Mouse (Mus musculus) neural tube, embryonic 12.5 days (tissue): ENCODE results near the gene Kat2a. TPM values are rescaled to one million over a fixed set of nuclear protein-coding genes. Genes with fewer than 3 reads are reported as not detected.

Experiments
- ATAC-seq: fragments of 200-750 bp; cut with Nextera tagmentation; 2 replicates; pipeline ENCODE4 v1.8.0; 2017; ENCODE audit warnings: low read depth, mild to moderate bottlenecking, moderate TSS enrichment, moderate library complexity; ENCODE audit not compliant: low FRiP score
- H3K27ac ChIP-seq: fragments of 300-500 bp; sonication (generic); 2 replicates; pipeline ENCODE4 v1.5.1; 2016
- H3K27me3 ChIP-seq: fragments of 300-500 bp; sonication (generic); replicated peaks from 2 replicates; pipeline ENCODE4 v1.6.1; 2016; ENCODE audit warnings: mild to moderate bottlenecking
- H3K36me3 ChIP-seq: fragments of 300-500 bp; sonication (generic); 2 replicates; pipeline ENCODE4 v1.6.1; 2016; ENCODE audit warnings: mild to moderate bottlenecking
- H3K4me1 ChIP-seq: fragments of 300-500 bp; sonication (generic); 2 replicates; pipeline ENCODE4 v1.6.1; 2016
- H3K4me2 ChIP-seq: fragments of 300-500 bp; sonication (generic); replicated peaks from 2 replicates; pipeline ENCODE4 v1.6.1; 2016; ENCODE audit warnings: mild to moderate bottlenecking
- H3K4me3 ChIP-seq: fragments of 300-500 bp; sonication (generic); 2 replicates; pipeline ENCODE4 v1.5.1; 2016
- H3K9ac ChIP-seq: fragments of 300-500 bp; sonication (generic); 2 replicates; pipeline ENCODE4 v1.6.1; 2016; ENCODE audit warnings: mild to moderate bottlenecking
- H3K9me3 ChIP-seq: fragments of 300-500 bp; sonication (generic); 2 replicates; pipeline ENCODE4 v1.6.1; 2016; ENCODE audit warnings: mild to moderate bottlenecking
- WGBS: fragments of 180-500 bp; shearing (Covaris S2); methylation state at CpG from one replicate; pipeline ENCODE4 v1.1.7; 2016; 5-methylcytosine and 5-hydroxymethylcytosine counted together
- polyA plus RNA-seq: library from polyadenylated mRNA; unstranded; fragments of >200 nt; fragmentation: Nextera tagmentation; extraction: Ambion mirVana; gene quantifications from 2 replicates; pipeline ENCODE4 v1.2.1, GENCODE M21; 2016

Kat2a gene
- polyA plus RNA-seq = 61.3 and 64.7 TPM in 2 replicates

GRCm38 (mm10) chr11:100711783-100712615 is at the start of gene Kat2a:
Kat2a (minus strand) TSS chr11:100712465.
- ATAC-seq = peak; percentile 89
- peak within 1 kb of the TSS; percentile 53; the same call in 1 of the 2 replicates for H3K27ac ChIP-seq
- peak within 1 kb of the TSS; percentile 79 for H3K4me2 ChIP-seq
- no peaks in the 10 kb centered on the region for H3K27me3 ChIP-seq
- peaks cover 19% of the 10 kb centered on the region for H3K4me1 ChIP-seq
- peak within 1 kb of the TSS; percentile 90 for H3K9ac ChIP-seq
- H3K4me3 ChIP-seq = peak within 1 kb of the TSS; percentile 98
- 3% methylated on average over 48 of the region's 48 CpGs for whole genome bisulfite sequencing
- peaks cover 47% of the 10 kb centered on the region for H3K36me3 ChIP-seq
- H3K9me3 ChIP-seq = no peaks in the 10 kb centered on the region

GRCm38 (mm10) chr11:100761547-100762045 is 49.3 kb upstream of the Kat2a start:
- WGBS = under 1% methylated on average over 27 of the region's 27 CpGs
- H3K36me3 ChIP-seq = no peaks in the 10 kb centered on the region; the same call in 1 of the 2 replicates
- H3K4me2 ChIP-seq = peak overlapping the region; percentile 73
- peak overlapping the region; percentile 53; the same call in 1 of the 2 replicates for H3K9ac ChIP-seq
- peaks cover 14% of the 10 kb centered on the region for H3K4me1 ChIP-seq
- H3K4me3 ChIP-seq = peak overlapping the region; percentile 38
- peaks cover 35% of the 10 kb centered on the region for H3K27me3 ChIP-seq
- peak; percentile 70 for ATAC-seq
- no peaks in the 10 kb centered on the region for H3K9me3 ChIP-seq
- H3K27ac ChIP-seq = no peak overlapping the region

DNA sequence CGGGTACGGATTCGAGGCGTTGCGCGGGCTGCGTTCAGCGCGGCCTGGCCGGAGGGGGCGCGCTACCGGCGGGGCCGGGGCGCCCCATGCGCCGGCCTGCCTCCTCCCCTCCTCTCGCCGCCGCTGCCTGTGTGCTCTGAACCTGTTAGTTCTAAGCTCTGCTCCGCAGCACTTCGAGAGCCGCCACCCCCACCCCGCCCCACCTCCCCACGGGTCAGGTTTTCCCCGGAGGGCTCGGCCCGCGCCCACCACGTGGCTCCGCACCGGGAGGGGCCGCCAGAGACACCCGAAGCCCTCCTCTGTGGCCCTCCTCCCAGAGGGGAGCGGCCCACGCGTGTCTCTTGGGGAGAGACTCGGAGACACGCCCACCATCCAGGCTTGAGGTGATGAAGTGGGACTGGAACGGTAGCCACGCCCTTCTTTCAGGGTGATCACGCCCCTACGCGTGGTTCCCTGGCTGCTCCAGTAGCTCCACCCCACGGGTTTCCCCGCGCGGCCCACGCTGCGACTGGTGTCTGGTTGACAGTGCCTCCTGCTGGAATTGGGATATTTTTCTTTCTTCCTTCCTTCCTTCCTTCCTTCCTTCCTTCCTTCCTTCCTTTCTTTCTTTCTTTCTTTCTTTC is 47.5 kb upstream of the Kat2a start, which contains the start of gene Kcnh4:
Kcnh4 (minus strand) TSS at position 332 of the 623 bp plus-strand sequence.
- H3K9me3 ChIP-seq = no peaks in the 10 kb centered on the region
- H3K4me1 ChIP-seq = peaks cover 14% of the 10 kb centered on the region
- peak within 1 kb of the TSS; percentile 81 for H3K4me2 ChIP-seq
- peak within 1 kb of the TSS; percentile 61 for H3K9ac ChIP-seq
- H3K27ac ChIP-seq = no peak within 1 kb of the TSS
- peak within 1 kb of the TSS; percentile 43 for H3K4me3 ChIP-seq
- WGBS = under 1% methylated on average over 50 of the region's 51 CpGs
- peaks cover 35% of the 10 kb centered on the region for H3K27me3 ChIP-seq
- peak; percentile 36; the same call in 1 of the 2 replicates for ATAC-seq
- H3K36me3 ChIP-seq = peaks cover 4% of the 10 kb centered on the region

DNA sequence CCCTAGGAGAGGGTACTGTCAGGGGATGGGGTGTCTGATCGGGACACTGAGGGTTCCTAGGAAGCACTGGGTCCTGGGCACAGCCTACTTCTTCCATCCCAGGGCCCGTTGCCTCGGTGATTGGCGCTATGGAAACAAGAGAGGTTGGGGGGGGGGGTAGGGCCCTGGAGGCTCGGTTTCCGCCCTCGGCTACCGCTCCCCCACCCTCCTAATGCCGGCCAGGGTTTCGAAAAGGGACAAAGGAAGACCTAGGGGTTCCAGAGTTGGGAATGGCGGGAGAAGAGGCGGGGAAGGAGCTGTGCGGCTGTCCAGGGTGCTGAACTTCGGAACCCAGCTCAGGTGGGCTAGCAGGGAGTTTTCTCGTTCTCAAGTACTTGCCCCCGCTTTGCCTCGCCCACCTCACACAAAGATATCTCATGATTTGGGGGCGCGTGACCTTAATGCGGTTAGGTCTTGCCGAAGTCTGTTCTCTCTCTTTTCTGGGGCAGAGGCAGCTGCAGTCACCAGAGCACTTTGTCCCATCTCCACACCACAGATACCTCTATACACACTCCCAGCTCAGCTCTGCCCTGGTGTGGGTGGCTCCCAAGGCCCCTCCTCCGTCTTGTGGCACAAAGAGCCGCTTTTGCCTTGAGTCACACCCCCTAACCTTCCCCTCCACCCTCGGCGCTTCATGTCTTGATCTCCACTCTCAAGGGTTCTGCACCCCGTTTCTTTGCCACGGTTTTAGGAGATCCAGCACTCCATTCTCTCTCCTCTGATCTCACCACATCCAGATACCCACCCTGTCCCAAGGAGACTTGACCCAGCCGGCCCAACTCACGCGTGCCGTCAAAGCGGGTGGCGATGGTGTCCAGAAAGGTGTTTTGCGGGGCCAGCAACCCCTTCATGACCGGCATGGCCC is 46.7 kb upstream of the Kat2a start:
- ATAC-seq = peak; percentile 44; the same call in 1 of the 2 replicates
- peaks cover 38% of the 10 kb centered on the region for H3K27me3 ChIP-seq

DNA sequence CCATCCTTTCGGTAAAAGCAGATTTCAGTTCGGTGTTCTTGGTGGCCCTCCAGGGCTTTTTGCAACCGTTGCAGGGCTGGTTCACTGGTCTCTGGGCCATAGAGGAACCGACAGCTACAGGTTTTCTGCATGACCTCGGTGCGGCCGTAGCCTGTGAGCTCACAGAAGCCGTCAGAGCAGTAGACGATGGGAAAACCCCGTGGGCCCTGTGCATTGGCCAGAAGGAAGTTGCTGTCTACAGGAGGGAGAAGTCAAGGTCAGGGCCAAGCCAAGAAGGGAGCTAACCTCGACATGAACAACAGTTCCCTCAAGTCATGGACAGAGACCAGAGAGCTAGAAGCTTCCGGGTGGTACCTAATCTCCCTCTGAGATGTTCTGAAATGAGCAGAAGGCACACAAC is 45.3 kb upstream of the Kat2a start:
- no peak overlapping the region for H3K9ac ChIP-seq
- H3K27ac ChIP-seq = no peak overlapping the region
- no peak for ATAC-seq
- H3K9me3 ChIP-seq = no peaks in the 10 kb centered on the region
- peaks cover 14% of the 10 kb centered on the region for H3K4me1 ChIP-seq
- peaks cover 4% of the 10 kb centered on the region for H3K36me3 ChIP-seq
- no peak overlapping the region for H3K4me3 ChIP-seq
- H3K27me3 ChIP-seq = peaks cover 36% of the 10 kb centered on the region
- H3K4me2 ChIP-seq = no peak overlapping the region
- WGBS = 93% methylated on average over 12 of the region's 12 CpGs

More for the DNA sequence above, 46.7 kb upstream of the Kat2a start:
- 1% methylated on average over 35 of the region's 35 CpGs for WGBS
- Histone ChIP-seq H3K4me2 (peak overlapping the region; percentile 81), H3K4me3 (peak overlapping the region; percentile 43), H3K36me3 (peaks cover 4% of the 10 kb centered on the region), H3K9ac (peak overlapping the region; percentile 61), H3K27ac (no peak overlapping the region), H3K9me3 (no peaks in the 10 kb centered on the region), H3K4me1 (peaks cover 14% of the 10 kb centered on the region)

DNA sequence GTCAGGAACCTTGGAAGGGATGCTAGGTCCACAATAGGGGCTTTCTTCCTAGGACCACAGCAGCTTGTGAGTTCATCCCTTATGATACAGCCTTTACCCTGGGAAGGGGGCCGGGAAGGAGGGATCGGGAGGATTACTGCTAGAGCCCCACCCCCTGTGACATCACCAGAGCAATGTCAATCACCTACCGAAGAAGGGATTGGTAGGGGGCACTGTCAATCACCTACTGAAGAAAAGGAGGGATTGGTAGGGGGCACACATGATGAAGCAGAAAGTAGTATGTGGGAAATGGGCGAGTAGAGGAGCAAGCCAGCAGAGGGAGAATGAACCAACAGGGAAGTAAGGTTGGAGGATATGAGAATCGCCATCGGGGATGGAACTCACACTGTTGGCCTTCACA is 44.2 kb upstream of the Kat2a start:
- Histone ChIP-seq H3K9ac (no peak overlapping the region), H3K4me2 (no peak overlapping the region), H3K9me3 (no peaks in the 10 kb centered on the region), H3K27me3 (peaks cover 29% of the 10 kb centered on the region), H3K4me3 (no peak overlapping the region), H3K36me3 (peaks cover 4% of the 10 kb centered on the region), H3K4me1 (peaks cover 13% of the 10 kb centered on the region), H3K27ac (no peak overlapping the region)
- no peak for ATAC-seq
- WGBS = 67% methylated on average over 6 of the region's 6 CpGs

- Histone ChIP-seq H3K9ac (no peak overlapping the region), H3K36me3 (peaks cover 4% of the 10 kb centered on the region), H3K4me3 (no peak overlapping the region), H3K27me3 (peaks cover 19% of the 10 kb centered on the region), H3K4me2 (no peak overlapping the region), H3K9me3 (no peaks in the 10 kb centered on the region), H3K4me1 (peaks cover 11% of the 10 kb centered on the region), H3K27ac (no peak overlapping the region)
- ATAC-seq = no peak
- 91% methylated on average over 3 of the region's 3 CpGs for WGBS
Observed at GRCm38 (mm10) chr11:100754693-100755057, 42.4 kb upstream of the Kat2a start.

DNA sequence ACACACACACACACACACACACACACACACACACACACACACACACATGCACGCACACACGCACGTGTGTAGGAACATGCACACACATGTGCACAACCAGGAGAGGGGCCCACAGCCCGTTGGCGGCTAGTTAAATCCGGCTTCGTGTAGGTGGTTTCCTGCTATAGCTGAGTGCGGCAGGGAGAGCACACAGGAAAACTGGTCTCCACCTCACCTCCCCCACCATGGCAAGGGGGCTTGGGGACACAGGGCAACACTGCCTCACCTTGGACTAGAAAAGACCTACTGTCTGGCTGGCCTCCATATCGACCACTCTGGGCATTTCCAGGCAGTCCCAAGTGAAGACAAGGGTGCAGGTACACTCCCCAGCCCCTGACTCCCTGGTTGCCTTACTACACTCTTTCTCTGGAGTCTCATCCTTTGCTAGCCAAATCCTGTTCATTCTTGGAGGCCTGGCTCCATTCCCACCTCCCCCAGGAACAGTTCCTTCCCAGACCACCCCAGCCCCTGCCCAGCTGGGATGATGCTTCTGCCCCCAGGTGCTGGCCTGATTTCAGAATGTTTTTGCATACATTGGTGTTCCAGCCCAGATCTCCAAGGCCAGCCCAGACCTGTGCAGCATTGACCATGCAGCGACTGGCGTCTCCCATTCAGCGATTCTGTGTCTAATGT is 41.9 kb upstream of the Kat2a start:
- Histone ChIP-seq H3K4me1 (peaks cover 6% of the 10 kb centered on the region; the same call in 1 of the 2 replicates), H3K27me3 (peaks cover 19% of the 10 kb centered on the region), H3K27ac (no peak overlapping the region), H3K4me2 (no peak overlapping the region), H3K4me3 (no peak overlapping the region), H3K9ac (no peak overlapping the region), H3K9me3 (no peaks in the 10 kb centered on the region), H3K36me3 (peaks cover 9% of the 10 kb centered on the region)
- ATAC-seq = no peak
- 91% methylated on average over 11 of the region's 12 CpGs for WGBS

DNA sequence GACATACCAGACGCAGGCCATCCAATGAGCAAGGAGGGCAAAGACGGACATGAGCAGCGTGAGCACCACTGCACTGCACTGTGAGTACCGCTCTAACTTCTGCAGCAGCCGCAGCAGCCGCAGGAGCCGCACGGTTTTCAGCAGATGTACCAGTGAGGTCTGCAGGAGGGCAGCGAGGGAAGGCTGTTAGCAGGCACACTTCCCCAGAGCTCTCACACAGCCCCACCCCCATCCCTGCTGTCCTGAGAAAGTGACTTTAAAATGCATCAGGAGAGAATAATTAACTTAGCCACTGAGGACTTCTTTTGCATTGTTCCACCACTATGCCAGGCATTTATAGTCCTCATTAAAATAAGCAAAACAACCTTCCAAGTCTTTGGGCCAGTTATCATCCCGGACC is 40.0 kb upstream of the Kat2a start:
- Histone ChIP-seq H3K27me3 (peaks cover 12% of the 10 kb centered on the region), H3K4me2 (no peak overlapping the region), H3K9ac (0 out of 2 replicates have a peak overlapping the region, but pooled peaks have one; percentile 18), H3K36me3 (peaks cover 10% of the 10 kb centered on the region), H3K4me3 (no peak overlapping the region), H3K9me3 (no peaks in the 10 kb centered on the region), H3K27ac (no peak overlapping the region), H3K4me1 (peaks cover 5% of the 10 kb centered on the region; the same call in 1 of the 2 replicates)
- ATAC-seq = no peak
- 25% methylated on average over 10 of the region's 10 CpGs for WGBS

DNA sequence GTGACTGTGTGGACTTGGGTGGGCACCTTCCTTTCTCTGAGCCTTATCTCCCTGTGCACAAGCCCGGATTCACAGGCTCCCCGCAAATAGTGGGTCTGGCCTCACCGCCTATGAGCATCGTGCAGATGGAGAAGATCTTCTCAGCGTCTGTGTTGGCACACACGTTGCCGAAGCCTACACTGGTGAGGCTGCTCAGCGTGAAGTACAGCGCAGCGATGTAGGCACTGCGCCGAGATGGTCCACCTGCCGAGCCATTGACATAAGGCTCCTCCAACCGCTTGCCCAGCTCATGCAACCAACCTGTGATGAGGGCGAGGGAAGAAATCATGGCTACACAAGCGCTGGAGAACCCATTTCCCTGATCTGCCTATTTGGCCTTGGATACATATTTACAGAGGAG is 37.9 kb upstream of the Kat2a start:
- Histone ChIP-seq H3K4me2 (no peak overlapping the region), H3K9ac (no peak overlapping the region), H3K36me3 (0 out of 2 replicates have a peak, but pooled peaks cover 7% of the 10 kb centered on the region), H3K27ac (no peak overlapping the region), H3K4me3 (no peak overlapping the region), H3K9me3 (no peaks in the 10 kb centered on the region), H3K27me3 (peaks cover 12% of the 10 kb centered on the region), H3K4me1 (peaks cover 5% of the 10 kb centered on the region; the same call in 1 of the 2 replicates)
- WGBS = 88% methylated on average over 16 of the region's 16 CpGs
- no peak for ATAC-seq

DNA sequence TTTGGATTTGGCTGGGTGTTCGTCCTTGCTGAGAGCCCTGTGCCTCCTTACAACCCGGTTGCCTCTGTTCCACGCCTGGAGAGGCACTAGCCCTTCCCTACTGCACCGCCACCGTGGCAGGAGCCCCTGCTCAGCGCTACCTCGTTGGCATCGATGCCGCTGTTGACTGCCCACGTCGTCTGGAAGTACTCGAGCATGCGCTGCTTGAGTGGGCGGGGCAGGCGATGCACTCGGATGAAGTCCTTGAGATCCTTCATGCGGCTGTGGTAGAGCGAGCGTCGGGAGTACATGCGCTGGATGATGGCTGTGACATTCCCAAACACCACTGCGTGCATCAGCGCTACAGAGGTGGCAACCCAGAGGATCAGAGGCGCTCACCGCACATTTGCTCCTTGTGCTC is 37.2 kb upstream of the Kat2a start:
- no peaks in the 10 kb centered on the region for H3K9me3 ChIP-seq
- peaks cover 5% of the 10 kb centered on the region; the same call in 1 of the 2 replicates for H3K4me1 ChIP-seq
- H3K4me3 ChIP-seq = no peak overlapping the region
- 52% methylated on average over 25 of the region's 25 CpGs for WGBS
- H3K27me3 ChIP-seq = peaks cover 12% of the 10 kb centered on the region
- no peak for ATAC-seq
- H3K36me3 ChIP-seq = 0 out of 2 replicates have a peak, but pooled peaks cover 7% of the 10 kb centered on the region
- H3K4me2 ChIP-seq = no peak overlapping the region
- H3K9ac ChIP-seq = no peak overlapping the region
- H3K27ac ChIP-seq = no peak overlapping the region
